Mouse (Mus musculus): Measurements from ENCODE around the gene Iqcf4. TPM values are rescaled to one million over a fixed set of nuclear protein-coding genes. Genes with fewer than 3 reads are reported as not detected.

The Iqcf4 gene
- polyA plus RNA-seq, 1 experiment from 2014 or later, result not detected

- WGBS, result 81% methylated on average over 2 of the region's 2 CpGs
- H3K9ac ChIP-seq (replicated peaks), result no peak overlapping the region
- 0 out of 2 replicates have a peak, but pooled peaks cover 3% of the 10 kb centered on the region for H3K9me3 ChIP-seq
- no peaks in the 10 kb centered on the region for H3K4me1 ChIP-seq
- no peak overlapping the region for H3K27ac ChIP-seq (replicated peaks)
- H3K4me3 ChIP-seq, result no peak overlapping the region
- H3K4me2 ChIP-seq (replicated peaks), result no peak overlapping the region
- no peaks in the 10 kb centered on the region for H3K27me3 ChIP-seq
- H3K36me3 ChIP-seq, result no peaks in the 10 kb centered on the region
- ATAC-seq (ENCODE audit: low FRiP score, low read depth), result no peak
Observed at GRCm38 (mm10) chr9:106576112-106576511, 5.3 kb upstream of the Iqcf4 start.

GRCm38 (mm10) chr9:106573366-106573765 lies 2.6 kb upstream of the Iqcf4 start:
- Histone ChIP-seq H3K27ac (replicated peaks) (no peak overlapping the region), H3K27me3 (no peaks in the 10 kb centered on the region), H3K36me3 (no peaks in the 10 kb centered on the region), H3K9ac (replicated peaks) (no peak overlapping the region), H3K4me3 (no peak overlapping the region), H3K4me2 (replicated peaks) (no peak overlapping the region), H3K9me3 (no peaks in the 10 kb centered on the region), H3K4me1 (no peaks in the 10 kb centered on the region)
- ATAC-seq (ENCODE audit: low FRiP score, low read depth), result no peak
- WGBS, result 91% methylated on average over 5 of the region's 5 CpGs

- no peak overlapping the region for H3K4me2 ChIP-seq (replicated peaks)
- 90% methylated on average over 2 of the region's 2 CpGs for WGBS
- H3K27me3 ChIP-seq, result no peaks in the 10 kb centered on the region
- no peaks in the 10 kb centered on the region for H3K36me3 ChIP-seq
- H3K4me3 ChIP-seq, result no peak overlapping the region
- no peak overlapping the region for H3K27ac ChIP-seq (replicated peaks)
- no peaks in the 10 kb centered on the region for H3K4me1 ChIP-seq
- H3K9ac ChIP-seq (replicated peaks), result no peak overlapping the region
- ATAC-seq (ENCODE audit: low FRiP score, low read depth), result no peak
- H3K9me3 ChIP-seq, result no peaks in the 10 kb centered on the region
Observed at GRCm38 (mm10) chr9:106572186-106572585, 1.4 kb upstream of the Iqcf4 start.

- Histone ChIP-seq H3K4me2 (replicated peaks) (no peak overlapping the region), H3K27me3 (no peaks in the 10 kb centered on the region), H3K9ac (replicated peaks) (no peak overlapping the region), H3K4me1 (no peaks in the 10 kb centered on the region), H3K36me3 (no peaks in the 10 kb centered on the region), H3K27ac (replicated peaks) (no peak overlapping the region), H3K9me3 (no peaks in the 10 kb centered on the region), H3K4me3 (no peak overlapping the region)
- WGBS, result 74% methylated on average over 11 of the region's 11 CpGs
- no peak for ATAC-seq (ENCODE audit: low FRiP score, low read depth)
Observed at GRCm38 (mm10) chr9:106566437-106566836, 4.4 kb downstream of the Iqcf4 start.

GRCm38 (mm10) chr9:106564025-106564424 lies 6.8 kb downstream of the Iqcf4 start:
- H3K9ac ChIP-seq (replicated peaks), result no peak overlapping the region
- no peaks in the 10 kb centered on the region for H3K36me3 ChIP-seq
- ATAC-seq (ENCODE audit: low FRiP score, low read depth), result no peak
- H3K4me3 ChIP-seq, result no peak overlapping the region
- no peaks in the 10 kb centered on the region for H3K27me3 ChIP-seq
- WGBS, result 75% methylated on average over 8 of the region's 8 CpGs
- H3K4me1 ChIP-seq, result no peaks in the 10 kb centered on the region
- no peak overlapping the region for H3K4me2 ChIP-seq (replicated peaks)
- H3K27ac ChIP-seq (replicated peaks), result no peak overlapping the region
- no peaks in the 10 kb centered on the region for H3K9me3 ChIP-seq

- WGBS, result 90% methylated on average over 11 of the region's 11 CpGs
- H3K36me3 ChIP-seq, result no peaks in the 10 kb centered on the region
- no peak overlapping the region for H3K27ac ChIP-seq (replicated peaks)
- H3K4me1 ChIP-seq, result no peaks in the 10 kb centered on the region
- H3K4me3 ChIP-seq, result no peak overlapping the region
- no peak overlapping the region for H3K9ac ChIP-seq (replicated peaks)
- ATAC-seq (ENCODE audit: low FRiP score, low read depth), result no peak
- no peak overlapping the region for H3K4me2 ChIP-seq (replicated peaks)
- no peaks in the 10 kb centered on the region for H3K27me3 ChIP-seq
- no peaks in the 10 kb centered on the region for H3K9me3 ChIP-seq
Observed at GRCm38 (mm10) chr9:106562291-106562690, 8.5 kb downstream of the Iqcf4 start.

- Histone ChIP-seq H3K4me3 (no peak within 1 kb of the TSS), H3K4me2 (replicated peaks) (no peak within 1 kb of the TSS), H3K36me3 (no peaks in the 10 kb centered on the region), H3K9me3 (no peaks in the 10 kb centered on the region), H3K27ac (replicated peaks) (no peak within 1 kb of the TSS), H3K4me1 (no peaks in the 10 kb centered on the region), H3K9ac (replicated peaks) (no peak within 1 kb of the TSS), H3K27me3 (no peaks in the 10 kb centered on the region)
- 91% methylated on average over 5 of the region's 5 CpGs for WGBS
- no peak for ATAC-seq (ENCODE audit: low FRiP score, low read depth)
Observed at GRCm38 (mm10) chr9:106561531-106561930, 9.3 kb downstream of the Iqcf4 start, which contains the start of gene Iqcf3. Iqcf3 (minus strand) TSS chr9:106561631.

- 88% methylated on average over 11 of the region's 11 CpGs for WGBS
- no peak overlapping the region for H3K4me3 ChIP-seq
Observed at GRCm38 (mm10) chr9:106534975-106535374, 35.8 kb downstream of the Iqcf4 start.

GRCm38 (mm10) chr9:106534296-106534695 lies 36.5 kb downstream of the Iqcf4 start:
- Histone ChIP-seq H3K9ac (replicated peaks) (no peak overlapping the region), H3K4me3 (no peak overlapping the region), H3K4me1 (no peaks in the 10 kb centered on the region), H3K9me3 (no peaks in the 10 kb centered on the region), H3K27ac (replicated peaks) (no peak overlapping the region), H3K27me3 (no peaks in the 10 kb centered on the region), H3K4me2 (replicated peaks) (no peak overlapping the region), H3K36me3 (no peaks in the 10 kb centered on the region)
- WGBS, result 93% methylated on average over 7 of the region's 7 CpGs
- ATAC-seq (ENCODE audit: low FRiP score, low read depth), result no peak

More at GRCm38 (mm10) chr9:106534975-106535374, 35.8 kb downstream of the Iqcf4 start:
- H3K36me3 ChIP-seq, result no peaks in the 10 kb centered on the region
- no peaks in the 10 kb centered on the region for H3K27me3 ChIP-seq
- H3K4me2 ChIP-seq (replicated peaks), result no peak overlapping the region
- no peak overlapping the region for H3K9ac ChIP-seq (replicated peaks)
- H3K9me3 ChIP-seq, result no peaks in the 10 kb centered on the region
- ATAC-seq (ENCODE audit: low FRiP score, low read depth), result no peak
- no peaks in the 10 kb centered on the region for H3K4me1 ChIP-seq
- no peak overlapping the region for H3K27ac ChIP-seq (replicated peaks)

GRCm38 (mm10) chr9:106531833-106532232 lies 39.0 kb downstream of the Iqcf4 start:
- Histone ChIP-seq H3K4me1 (no peaks in the 10 kb centered on the region), H3K4me2 (replicated peaks) (no peak overlapping the region), H3K9me3 (no peaks in the 10 kb centered on the region), H3K36me3 (no peaks in the 10 kb centered on the region), H3K9ac (replicated peaks) (no peak overlapping the region), H3K27me3 (no peaks in the 10 kb centered on the region), H3K4me3 (no peak overlapping the region), H3K27ac (replicated peaks) (no peak overlapping the region)
- 33% methylated on average over 3 of the region's 3 CpGs for WGBS
- no peak for ATAC-seq (ENCODE audit: low FRiP score, low read depth)

- no peak overlapping the region for H3K4me2 ChIP-seq (replicated peaks)
- H3K27me3 ChIP-seq, result no peaks in the 10 kb centered on the region
- no peak overlapping the region for H3K4me3 ChIP-seq
- H3K27ac ChIP-seq (replicated peaks), result no peak overlapping the region
- no peak for ATAC-seq (ENCODE audit: low FRiP score, low read depth)
- no peaks in the 10 kb centered on the region for H3K9me3 ChIP-seq
- no peak overlapping the region for H3K9ac ChIP-seq (replicated peaks)
- WGBS, result 85% methylated on average over 8 of the region's 8 CpGs
- no peaks in the 10 kb centered on the region for H3K4me1 ChIP-seq
- no peaks in the 10 kb centered on the region for H3K36me3 ChIP-seq
Observed at GRCm38 (mm10) chr9:106519909-106520308, 50.9 kb downstream of the Iqcf4 start.

- ATAC-seq (ENCODE audit: low FRiP score, low read depth), result no peak
- H3K4me1 ChIP-seq, result no peaks in the 10 kb centered on the region
- H3K27ac ChIP-seq (replicated peaks), result no peak overlapping the region
- WGBS, result 76% methylated on average over 2 of the region's 2 CpGs
- no peak overlapping the region for H3K4me2 ChIP-seq (replicated peaks)
- H3K4me3 ChIP-seq, result no peak overlapping the region
- H3K9ac ChIP-seq (replicated peaks), result no peak overlapping the region
- no peaks in the 10 kb centered on the region for H3K27me3 ChIP-seq
- H3K9me3 ChIP-seq, result no peaks in the 10 kb centered on the region
- H3K36me3 ChIP-seq, result no peaks in the 10 kb centered on the region
Observed at GRCm38 (mm10) chr9:106519433-106519832, 51.4 kb downstream of the Iqcf4 start.

Measured in midbrain, embryonic 12.5 days (tissue).